Mouse (Mus musculus): ENCODE measurements around the gene Tcf7l1. TPM values are rescaled to one million over a fixed set of nuclear protein-coding genes. Genes with fewer than 3 reads are reported as not detected.

Tcf7l1 gene
- 12.2 and 12.8 TPM in 2 replicates for polyA plus RNA-seq (2012; rRNA removed)

GRCm38 (mm10) chr6:72788892-72789699 lies at the start of gene Tcf7l1:
Gene Tcf7l1 (minus strand): TSS chr6:72789254.

GRCm38 (mm10) chr6:72616643-72617288 lies 172.3 kb downstream of the Tcf7l1 start, which contains the start of gene Tgoln1:
Gene Tgoln1 (minus strand): TSS chr6:72617000.

GRCm38 (mm10) chr6:72597956-72598753 lies 190.9 kb downstream of the Tcf7l1 start, which contains the start of the genes Elmod3 and Retsat:
Gene Elmod3 (minus strand): TSS chr6:72598413.
Gene Retsat (plus strand): TSS chr6:72598475.

Other genes starting within 250 kb of the Tcf7l1 start
- gene Capg, start 244.9 kb downstream of the Tcf7l1 start, polyA plus RNA-seq (2012; rRNA removed) = 48.9 and 58.5 TPM in 2 replicates
- 10.4 and 13.6 TPM in 2 replicates for gene Elmod3, start 190.8 kb downstream of the Tcf7l1 start, polyA plus RNA-seq (2012; rRNA removed)
- 40.4 and 45.0 TPM in 2 replicates for gene Retsat, start 190.8 kb downstream of the Tcf7l1 start, polyA plus RNA-seq (2012; rRNA removed)
- gene Tgoln1, start 172.3 kb downstream of the Tcf7l1 start, polyA plus RNA-seq (2012; rRNA removed) = 11.2 and 15.6 TPM in 2 replicates
- gene Kcmf1, start 110.7 kb upstream of the Tcf7l1 start, polyA plus RNA-seq (2012; rRNA removed) = 108 and 145 TPM in 2 replicates
- 57.5 and 73.4 TPM in 2 replicates for gene Tmsb10, start 169.5 kb upstream of the Tcf7l1 start, polyA plus RNA-seq (2012; rRNA removed)

All from stomach, adult 2 months (tissue).